Mouse (Mus musculus) heart, postnatal 0 days (tissue): Measurements from ENCODE around the gene Csrnp1.

ENCODE experiments used
- CTCF ChIP-seq: IDR thresholded peaks from 2 replicates; pipeline ENCODE4 v1.5.1; 2016; ENCODE audit warnings: antibody characterized with exemption, control low read depth, low read depth
- EP300 ChIP-seq: IDR thresholded peaks from 2 replicates; pipeline ENCODE4 v1.6.1; 2016; ENCODE audit warnings: antibody characterized with exemption, low read depth

- TF ChIP-seq CTCF: no peak
- TF ChIP-seq EP300: no peak
These were observed 58.7 kb downstream of the Csrnp1 start for GRCm38 (mm10) chr9:119925729-119926128.
